Mouse (Mus musculus) gastrocnemius, postnatal 36 days (tissue): ENCODE results near the gene Raph1. TPM values are rescaled to one million over a fixed set of nuclear protein-coding genes. Genes with fewer than 3 reads are reported as not detected.

Experiments
- DNase-seq, 2 experiments: peaks; one replicate each; pipeline ENCODE4 v3.0.0; 2022
- intact Hi-C: fragments of 180-260 bp; cut with DNase I; formaldehyde crosslinking; loops from one replicate; pipeline ENCODE4 v1.15.1; 2025
- total RNA-seq, 2 experiments: library from RNA; stranded (reverse); gene quantifications; 2 replicates each; pipeline ENCODE4 v1.2.3; 2021

The Raph1 gene
- total RNA-seq, 2 experiments from 2014 or later: 17.1 to 21.1 TPM

DNA sequence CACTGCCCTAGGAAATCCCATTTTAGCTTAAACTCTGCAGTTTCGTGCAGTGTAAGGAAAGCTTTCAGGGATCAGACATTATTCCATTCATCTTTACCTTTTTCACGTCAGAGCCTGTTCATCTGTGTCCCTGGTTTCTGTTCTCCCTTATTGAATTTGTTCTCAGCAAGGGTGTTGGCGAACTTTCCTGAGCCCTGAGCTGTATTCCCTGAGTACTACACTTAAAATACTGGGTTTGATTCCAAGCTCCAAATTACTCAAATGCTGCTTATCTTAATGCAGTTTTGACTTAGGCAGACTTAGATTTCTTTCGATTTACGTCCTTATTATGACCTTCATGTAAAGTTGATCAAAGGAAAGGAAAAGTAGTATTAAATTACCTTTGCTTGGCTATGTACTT, 417 bp upstream of the Raph1 start:
- intact Hi-C loops: loop anchor here (5.0 kb wide), 1 partner anchor 90 kb away; no protein-coding TSS in a partner anchor
- no peak for DNase-seq

GRCm38 (mm10) chr1:60565931-60566630, 823 bp downstream of the Raph1 start:
- intact Hi-C loops: loop anchor here (5.0 kb wide), 1 partner anchor 91 kb away; no protein-coding TSS in a partner anchor
- DNase-seq: peak in 1 of 2 experiments; percentile 60

DNA sequence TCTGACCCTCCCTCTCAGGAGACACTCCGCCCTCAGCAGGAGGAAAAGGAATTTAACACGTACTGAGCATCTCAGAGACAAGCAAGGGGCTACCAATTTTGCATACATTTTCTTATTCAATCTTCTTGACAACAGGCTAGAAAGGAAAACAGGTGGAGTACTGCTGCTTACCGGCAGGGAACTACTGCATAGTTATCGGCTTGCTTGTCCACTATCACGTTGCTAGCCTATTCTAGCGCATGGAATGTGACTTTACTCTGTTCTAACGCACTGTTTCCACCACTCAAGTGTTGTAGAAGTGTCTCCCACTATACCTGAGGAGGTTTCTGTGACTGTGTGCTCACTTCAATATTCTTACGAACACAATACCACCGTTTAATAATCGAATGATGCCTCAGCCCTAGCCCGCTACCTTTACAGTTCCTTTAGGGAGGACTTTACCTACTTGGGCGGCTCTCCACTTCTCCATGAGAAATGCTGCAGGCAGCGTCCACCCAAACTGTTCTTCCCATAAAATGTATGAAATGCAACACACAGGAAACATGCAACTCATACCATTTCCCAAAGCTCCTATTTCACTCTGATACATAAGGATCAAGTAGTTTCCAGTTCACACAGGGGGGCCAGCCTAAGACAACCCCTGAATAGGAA, 1.5 kb downstream of the Raph1 start:
- intact Hi-C loops: loop anchor here (5.0 kb wide), 1 partner anchor 92 kb away; no protein-coding TSS in a partner anchor
- no peak for DNase-seq

DNA sequence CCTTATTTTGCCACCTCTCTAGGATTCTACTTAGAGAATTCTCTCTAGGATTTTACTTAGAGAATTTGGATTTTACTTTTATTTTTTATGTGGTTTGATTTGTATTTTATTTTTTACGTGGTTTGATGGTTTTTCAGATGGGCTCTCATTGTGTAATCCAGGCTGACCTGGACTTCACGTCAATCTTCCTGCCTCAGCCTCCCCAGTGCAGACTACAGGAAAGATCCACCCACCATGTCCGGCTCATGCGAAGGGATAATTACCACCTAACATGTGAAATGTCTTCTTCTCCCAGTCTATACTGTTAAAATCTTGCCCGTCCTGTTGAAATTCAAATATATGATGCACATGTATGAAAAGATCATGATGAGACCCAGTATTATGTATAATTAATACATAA, 2.2 kb downstream of the Raph1 start:
- DNase-seq: no peak
- intact Hi-C loops: loop anchor here (5.0 kb wide), 1 partner anchor 93 kb away; no protein-coding TSS in a partner anchor

DNA sequence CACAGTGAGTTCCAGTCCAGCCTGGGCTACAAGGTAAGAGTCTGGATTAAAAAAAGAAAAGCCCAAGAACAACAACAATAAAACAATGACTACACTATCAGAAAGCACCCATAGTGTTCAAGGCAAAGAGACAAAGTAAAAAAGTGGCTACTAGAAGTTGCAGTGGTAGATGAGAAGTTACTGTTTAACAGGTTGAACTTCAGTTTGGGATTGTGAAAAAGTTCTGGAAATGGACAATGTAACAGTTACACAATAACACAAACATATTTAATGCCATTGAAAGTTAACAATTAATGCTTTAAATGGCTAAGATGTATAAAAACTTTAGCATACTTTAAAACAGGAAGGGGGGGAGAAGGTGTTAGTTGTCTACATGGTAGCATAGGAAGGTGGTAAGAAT, 3.9 kb downstream of the Raph1 start:
- no peak for DNase-seq
- intact Hi-C loops: no loop called here

- no peak for DNase-seq
- intact Hi-C loops: no loop called here
Measured at GRCm38 (mm10) chr1:60543681-60544080, 23.2 kb downstream of the Raph1 start.

- no peak for DNase-seq
- intact Hi-C loops: no loop called here
Measured at GRCm38 (mm10) chr1:60539272-60539671, 27.6 kb downstream of the Raph1 start.

DNA sequence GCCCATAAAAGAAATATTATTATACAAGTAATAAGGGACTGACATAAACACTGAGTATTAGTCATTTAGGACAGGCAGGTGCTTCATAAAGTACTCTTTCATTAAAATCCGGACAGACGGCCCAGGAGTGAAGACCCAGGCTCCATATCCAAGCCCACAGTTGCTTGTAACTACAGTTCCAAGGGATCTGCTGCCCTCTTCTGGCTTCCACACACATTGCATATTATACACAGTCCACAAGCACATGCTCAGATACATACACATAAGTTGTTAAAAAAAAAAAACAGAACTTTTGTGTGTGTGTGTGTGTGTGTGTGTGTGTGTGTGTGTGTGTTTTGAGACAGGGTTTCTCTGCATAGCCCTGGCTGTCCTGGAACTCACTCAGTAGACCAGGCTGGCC, 32.0 kb downstream of the Raph1 start:
- DNase-seq: no peak
- intact Hi-C loops: no loop called here

GRCm38 (mm10) chr1:60530636-60531035, 36.3 kb downstream of the Raph1 start:
- no peak for DNase-seq
- intact Hi-C loops: no loop called here

GRCm38 (mm10) chr1:60530107-60530506, 36.8 kb downstream of the Raph1 start:
- DNase-seq: no peak
- intact Hi-C loops: no loop called here

DNA sequence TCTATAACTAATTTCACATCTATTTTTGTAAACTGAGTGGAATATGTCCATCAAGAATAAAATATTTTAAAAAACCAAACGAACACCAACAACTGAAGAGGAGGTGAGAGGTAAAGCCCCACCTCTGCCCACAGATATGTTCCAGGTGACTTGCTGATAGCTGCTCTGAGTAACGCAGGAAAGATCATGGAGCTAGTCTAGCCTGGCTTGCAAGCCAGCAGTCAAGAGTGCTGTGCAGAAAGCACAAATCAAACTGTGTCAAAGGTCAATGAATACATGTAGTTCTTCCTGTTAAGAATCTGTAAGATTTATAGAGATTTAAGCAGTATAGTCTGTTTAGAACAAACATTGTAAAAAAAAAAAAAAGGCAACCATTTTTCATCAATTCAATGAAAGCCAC, 56.3 kb downstream of the Raph1 start:
- DNase-seq: no peak
- intact Hi-C loops: no loop called here

GRCm38 (mm10) chr1:60503456-60503855, 63.4 kb downstream of the Raph1 start:
- no peak for DNase-seq
- intact Hi-C loops: loop anchor here (5.0 kb wide), 1 partner anchor 359 kb away; no protein-coding TSS in a partner anchor

GRCm38 (mm10) chr1:60493421-60493820, 73.5 kb downstream of the Raph1 start:
- intact Hi-C loops: no loop called here
- no peak for DNase-seq

- no peak for DNase-seq
- intact Hi-C loops: no loop called here
Measured at GRCm38 (mm10) chr1:60492404-60492803, 74.5 kb downstream of the Raph1 start.

GRCm38 (mm10) chr1:60490510-60490909, 76.4 kb downstream of the Raph1 start:
- intact Hi-C loops: no loop called here

DNA sequence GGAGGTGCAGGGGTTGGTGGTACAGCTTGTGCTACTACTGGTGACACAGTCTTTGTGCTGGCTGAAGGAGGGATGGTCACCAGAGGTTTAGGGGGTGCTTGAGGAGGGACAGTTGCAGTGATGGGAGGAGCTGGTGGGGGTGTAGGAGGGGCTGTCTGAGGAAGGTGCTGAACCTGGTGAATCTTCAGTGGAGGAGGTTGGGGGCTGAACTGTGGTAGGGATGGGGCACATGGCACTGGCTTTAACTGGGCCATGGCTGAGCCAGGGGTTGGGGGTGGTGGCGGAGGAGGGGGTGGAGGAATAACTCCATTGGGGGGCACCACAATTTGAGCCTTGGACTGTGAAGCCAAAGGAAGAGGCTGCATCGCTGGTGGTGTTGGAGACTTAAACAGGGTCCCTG, 77.2 kb downstream of the Raph1 start:
- intact Hi-C loops: no loop called here
- no peak for DNase-seq

More at GRCm38 (mm10) chr1:60490510-60490909, 76.4 kb downstream of the Raph1 start:
- no peak for DNase-seq

DNA sequence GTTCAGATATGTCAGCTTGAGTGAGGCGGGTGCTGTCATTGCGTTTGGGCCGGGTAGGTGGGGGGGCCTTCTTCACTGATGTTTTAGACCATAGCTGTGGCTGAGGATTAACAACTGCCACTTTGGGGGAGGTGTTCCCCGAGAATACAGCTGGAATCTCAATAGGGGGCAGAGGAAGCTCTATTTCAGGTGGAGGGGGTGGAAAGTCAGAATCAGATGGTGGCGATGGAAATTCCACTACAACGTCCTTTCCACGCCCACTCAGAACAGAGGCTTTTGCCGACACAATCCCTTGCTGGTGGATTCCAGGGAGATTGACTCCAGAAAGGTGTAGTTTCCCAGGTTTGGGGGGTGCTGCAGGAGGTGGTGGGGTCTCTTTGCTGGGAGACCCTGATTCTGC, 78.3 kb downstream of the Raph1 start:
- intact Hi-C loops: no loop called here

GRCm38 (mm10) chr1:60485649-60486048, 81.3 kb downstream of the Raph1 start:
- no peak for DNase-seq

More for the DNA sequence above, 78.3 kb downstream of the Raph1 start:
- DNase-seq: no peak

GRCm38 (mm10) chr1:60482881-60483280, 84.0 kb downstream of the Raph1 start:
- DNase-seq: no peak

More at GRCm38 (mm10) chr1:60485649-60486048, 81.3 kb downstream of the Raph1 start:
- intact Hi-C loops: no loop called here

GRCm38 (mm10) chr1:60481561-60481960, 85.3 kb downstream of the Raph1 start:
- intact Hi-C loops: no loop called here
- no peak for DNase-seq

More at GRCm38 (mm10) chr1:60482881-60483280, 84.0 kb downstream of the Raph1 start:
- intact Hi-C loops: no loop called here

DNA sequence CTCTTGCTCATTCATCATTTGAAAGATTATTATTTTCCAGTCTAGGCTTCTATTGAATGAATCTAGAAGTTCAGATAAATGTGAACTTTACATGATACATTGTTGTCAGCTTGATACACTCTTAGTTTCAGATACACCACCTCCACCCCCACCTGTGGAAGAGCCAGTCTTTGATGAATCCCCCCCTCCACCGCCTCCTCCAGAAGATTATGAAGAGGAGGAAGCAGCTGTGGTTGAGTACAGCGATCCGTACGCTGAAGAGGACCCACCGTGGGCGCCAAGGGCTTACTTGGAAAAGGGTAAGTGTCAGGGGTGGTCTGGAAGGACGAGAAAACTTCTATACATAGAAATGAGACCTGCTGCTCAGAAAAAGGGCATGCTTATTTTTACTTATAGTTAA, 96.4 kb downstream of the Raph1 start:
- intact Hi-C loops: loop anchor here (5.0 kb wide), 1 partner anchor 63 kb away; the partner anchor contains the start of gene Abi2
- no peak for DNase-seq

- intact Hi-C loops: no loop called here
- no peak for DNase-seq
Measured at GRCm38 (mm10) chr1:60469491-60469890, 97.4 kb downstream of the Raph1 start.
